Mouse (Mus musculus) ES-E14 (cell line): ENCODE measurements around the gene Gnai2.

Source experiments
- HCFC1 ChIP-seq: IDR thresholded peaks from 2 replicates; pipeline ENCODE4 v1.6.1; 2012; ENCODE audit warnings: low read length, inconsistent platforms, borderline replicate concordance; ENCODE audit not compliant: insufficient read depth
- MAFK ChIP-seq: IDR thresholded peaks from 2 replicates; pipeline ENCODE4 v1.6.1; 2014; ENCODE audit warnings: mild to moderate bottlenecking, low read depth, low read length, inconsistent platforms; ENCODE audit not compliant: insufficient read depth
- ZC3H11A ChIP-seq: IDR thresholded peaks from 2 replicates; pipeline ENCODE4 v1.6.1; 2012; ENCODE audit warnings: low read depth, mild to moderate bottlenecking, inconsistent platforms, low read length, borderline replicate concordance
- ZNF384 ChIP-seq: IDR thresholded peaks from 2 replicates; pipeline ENCODE4 v1.6.1; 2012; ENCODE audit warnings: low read depth, low read length, inconsistent platforms

DNA sequence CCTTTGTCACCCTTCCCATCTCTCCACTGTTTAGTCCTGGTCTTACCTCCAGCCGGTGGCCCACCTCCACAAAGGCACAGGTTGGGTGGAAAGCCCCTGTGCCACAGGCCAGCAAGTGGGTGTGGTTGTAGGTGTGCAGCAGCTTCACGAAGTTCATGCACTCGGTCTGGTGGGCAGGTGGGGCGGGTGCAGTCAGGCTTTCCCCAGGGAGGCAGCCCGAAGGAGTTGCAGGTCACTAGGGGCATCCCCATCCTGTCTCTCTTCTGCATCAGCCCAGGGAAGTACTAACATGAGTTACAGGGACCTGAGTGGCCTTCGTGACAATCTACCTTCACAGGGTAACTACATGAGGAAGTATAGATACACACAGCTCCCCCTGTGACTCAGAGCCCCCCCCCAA is 31.9 kb downstream of the Gnai2 start:
- TF ChIP-seq ZNF384 = no peak
- no peak for TF ChIP-seq ZC3H11A
- TF ChIP-seq HCFC1 = no peak
- TF ChIP-seq MAFK = no peak
